Mouse (Mus musculus) kidney, adult 2 months (tissue): ENCODE measurements around the gene Rap2a.

ENCODE experiments used
- CTCF ChIP-seq: fragments of 200-500 bp; conservative IDR thresholded peaks from 2 replicates; pipeline ENCODE4 v1.5.1; 2011; ENCODE audit warnings: low read depth, mild to moderate bottlenecking, control low read depth, low read length, moderate library complexity, mixed read lengths; ENCODE audit not compliant: insufficient read depth, insufficient read length
- POLR2A ChIP-seq: fragments of 200-500 bp; IDR thresholded peaks from one replicate; pipeline ENCODE4 v1.6.1; 2011; ENCODE audit warnings: low read depth, low read length, control low read depth

DNA sequence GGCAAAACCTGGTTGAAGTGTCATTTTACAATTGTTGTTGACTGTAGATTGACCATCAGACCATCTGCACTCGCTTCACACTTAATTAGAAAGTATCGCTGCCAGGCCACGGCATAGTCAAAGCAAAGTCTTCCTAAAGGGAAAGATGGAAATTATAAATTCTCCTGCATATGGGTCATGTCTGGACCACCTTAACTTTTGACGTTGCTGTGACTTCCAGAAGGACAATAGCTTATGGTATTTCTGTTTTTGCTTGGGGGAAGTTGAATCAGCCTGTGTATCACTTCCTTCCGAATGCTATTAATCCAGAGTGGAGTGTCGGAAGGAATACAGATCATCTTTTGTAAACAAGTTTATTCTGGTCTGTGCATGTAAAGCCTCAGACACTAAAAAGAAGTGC is 65.6 kb downstream of the Rap2a start:
- TF ChIP-seq CTCF, result no peak
- no peak for TF ChIP-seq POLR2A
